Comparison of ENCODE assay signal across 8 mouse cellular contexts in the genomic region with DNA sequence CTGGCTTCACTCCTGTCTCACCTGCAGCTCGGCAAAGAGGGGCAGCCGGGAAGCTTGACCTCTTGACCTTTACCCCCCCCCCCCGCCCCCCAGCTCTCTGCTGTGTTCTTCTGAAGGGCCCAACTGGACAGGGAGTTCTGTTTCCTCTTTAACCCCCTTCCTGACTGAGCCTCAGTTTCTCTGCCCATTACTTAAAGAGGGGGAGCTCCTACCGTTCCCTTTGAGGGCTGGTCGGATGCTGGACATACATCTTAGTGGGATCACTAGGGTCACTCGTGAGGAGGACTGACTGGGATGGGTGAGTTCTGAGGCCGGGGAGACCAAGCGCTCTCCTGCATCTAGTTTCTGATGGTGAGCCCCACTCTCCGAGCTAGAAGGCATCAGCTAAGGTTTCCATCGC. TPM values are rescaled to one million over a fixed set of nuclear protein-coding genes. Genes with fewer than 3 reads are reported as not detected.
A peak's percentile ranks its signal among the peaks of the same experiment; 100 is the strongest.
DNase-seq lines count a peak whose midpoint lies in the region; ATAC-seq and TF ChIP-seq lines count a peak whose summit lies in the region.

Prcd (plus strand) TSS at position 301 of the 400 bp plus-strand sequence.

- H3K36me3 ChIP-seq in testis, adult 2 months (ENCODE audit: control insufficient read depth, insufficient read depth, low read length) = no peaks in the 10 kb centered on the region
- H3K36me3 ChIP-seq in liver, embryonic 12.5 days = no peaks in the 10 kb centered on the region

- H3K9me3 ChIP-seq in liver, embryonic 12.5 days (replicated peaks) = no peaks in the 10 kb centered on the region

- ATAC-seq in liver, embryonic 12.5 days = no peak

- peak within 1 kb of the TSS; percentile 85 for H3K27ac ChIP-seq in gastrocnemius, adult 2 months
- no peak within 1 kb of the TSS for H3K27ac ChIP-seq in testis, adult 2 months (ENCODE audit: control insufficient read depth, insufficient read depth, low read depth, low read length)
- no peak within 1 kb of the TSS for H3K27ac ChIP-seq in liver, embryonic 12.5 days

- TF ChIP-seq POLR2A in testis, adult 2 months (IDR thresholded peaks at IDR 0.05; ENCODE audit: control insufficient read depth, low read depth, low read length) = no peak

- H3K4me1 ChIP-seq in testis, adult 2 months (ENCODE audit: control insufficient read depth, insufficient read depth, low read length) = peaks cover 30% of the 10 kb centered on the region
- peaks cover 43% of the 10 kb centered on the region for H3K4me1 ChIP-seq in liver, embryonic 12.5 days

- H3K27me3 ChIP-seq in testis, adult 2 months (ENCODE audit: control insufficient read depth, insufficient read depth, low read length) = no peaks in the 10 kb centered on the region
- H3K27me3 ChIP-seq in liver, embryonic 12.5 days (replicated peaks) = peaks cover 79% of the 10 kb centered on the region

- intact Hi-C loops in gastrocnemius, adult 2 months (cut with DNase I) = no loop called here
- intact Hi-C loops in left cerebral cortex, postnatal 4 days (cut with DNase I) = no loop called here

- H3K4me3 ChIP-seq in gastrocnemius, adult 2 months = peak within 1 kb of the TSS; percentile 83
- peak within 1 kb of the TSS; percentile 53 for H3K4me3 ChIP-seq in testis, adult 2 months (ENCODE audit: control insufficient read depth, low read depth, low read length)
- H3K4me3 ChIP-seq in liver, embryonic 12.5 days = peak within 1 kb of the TSS; percentile 51

- H3K9ac ChIP-seq in liver, embryonic 12.5 days = peak within 1 kb of the TSS; percentile 17

- DNase-seq in gastrocnemius, adult 2 months = no peak
- DNase-seq in gastrocnemius, postnatal 25 days = no peak
- no peak for DNase-seq in testis, postnatal 10 days (ENCODE audit: low spot score)
- no peak for DNase-seq in gastrocnemius, postnatal 10 days
- DNase-seq in left cerebral cortex, postnatal 4 days = no peak
- no peak for DNase-seq in embryo, embryonic 11 days

- peak within 1 kb of the TSS; percentile 68 for H3K4me2 ChIP-seq in liver, embryonic 12.5 days

- no peak for TF ChIP-seq CTCF in gastrocnemius, adult 2 months (IDR thresholded peaks at IDR 0.05)
- TF ChIP-seq CTCF in testis, adult 2 months (IDR thresholded peaks at IDR 0.05; ENCODE audit: control insufficient read depth, insufficient read depth, insufficient replicate concordance, low read depth, low read length) = no peak

- WGBS in liver, embryonic 12.5 days (ENCODE audit: insufficient replicate concordance) = 13% methylated on average over 10 of the region's 10 CpGs

RNA-seq across cellular contexts. Expression of gene Prcd, which starts in this region (rescaled TPM):
- total RNA-seq in gastrocnemius, adult 2 months (2021) = 1 to 10 TPM in 1 of 2 experiments, not detected in 1; 1.0 TPM
- total RNA-seq in gastrocnemius, postnatal 25 days (2021) = under 1 TPM in 1 of 2 experiments, not detected in 1; 0.35 TPM
- polyA plus RNA-seq in testis, adult 2 months (2012; rRNA removed) = 7.8 and 8.4 TPM in 2 replicates
- polyA plus RNA-seq in liver, embryonic 12.5 days (2016; fragmentation: Nextera tagmentation; extraction: Ambion mirVana) = 0.19 and 0.41 TPM in 2 replicates
- under 1 TPM in 1 of 2 experiments, not detected in 1; 0.81 TPM for total RNA-seq in gastrocnemius, postnatal 10 days (2021)
- 1 to 10 TPM in 1 of 2 experiments, under 1 TPM in 1; 0.98 to 2.2 TPM for total RNA-seq in left cerebral cortex, postnatal 4 days (2021)
